Mouse (Mus musculus) C2C12 (cell line): ENCODE measurements around the gene Plekha6.
"Not testable (repeated sequence)": the region's sequence is repeated elsewhere in the genome, so short reads cannot be mapped to it uniquely, and the experiment has no call there.

Experiments
- CEBPB ChIP-seq: IDR thresholded peaks from one replicate; pipeline ENCODE4 v1.6.1; 2011; ENCODE audit warnings: low read depth, mild to moderate bottlenecking, control low read depth, moderate library complexity
- CTCF ChIP-seq: IDR thresholded peaks from one replicate; pipeline ENCODE4 v1.5.1; 2011; ENCODE audit not compliant: control insufficient read depth, insufficient read depth, insufficient read length
- FOSL1 ChIP-seq: IDR thresholded peaks from one replicate; pipeline ENCODE4 v1.8.0; 2011; ENCODE audit warnings: mild to moderate bottlenecking, low read length; ENCODE audit not compliant: poor library complexity, insufficient read depth, severe bottlenecking
- MAX ChIP-seq: IDR thresholded peaks from one replicate; pipeline ENCODE4 v1.6.1; 2011; ENCODE audit warnings: mild to moderate bottlenecking, control low read depth
- MYOD1 ChIP-seq: IDR thresholded peaks from one replicate; pipeline ENCODE4 v1.6.1; 2011; ENCODE audit warnings: low read depth; ENCODE audit not compliant: control insufficient read depth, insufficient read length
- USF1 ChIP-seq: IDR thresholded peaks from one replicate; pipeline ENCODE4 v1.6.1; 2011; ENCODE audit warnings: low read depth, mild to moderate bottlenecking, control low read depth, moderate library complexity

GRCm38 (mm10) chr1:133340403-133340802, 176.4 kb downstream of the Plekha6 start:
- TF ChIP-seq MAX, CTCF, USF1, MYOD1, CEBPB, FOSL1: not testable (repeated sequence)
